Mouse (Mus musculus): ENCODE measurements at regions not wholly inside any gene's neighbourhood (a gene's known extent, or its start where the extent isn't known, plus 50 kb on each side); places are given as distances from the start of the nearest gene placed in this dataset.
"Not testable (repeated sequence)": the region's sequence is repeated elsewhere in the genome, so short reads cannot be mapped to it uniquely, and the experiment has no call there.

DNA sequence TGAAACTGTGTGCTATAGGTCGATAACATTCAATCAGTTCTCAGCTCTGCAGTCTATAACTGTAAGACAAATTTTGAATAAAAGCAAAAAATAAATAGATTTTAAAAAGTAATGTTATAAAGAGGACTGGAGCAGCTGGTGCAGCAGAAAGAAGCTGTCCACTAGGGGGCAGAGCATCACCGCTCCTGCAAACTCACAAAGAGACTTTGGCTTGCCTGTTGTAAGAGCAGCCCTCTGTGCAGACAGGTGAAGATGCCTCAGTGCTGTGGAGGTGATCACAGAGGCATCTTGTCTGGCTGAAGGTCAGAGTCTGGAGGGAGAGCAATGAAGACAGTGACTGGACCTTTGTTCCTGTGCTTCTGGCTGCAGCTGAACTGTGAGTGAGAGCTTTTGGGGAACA lies 588.2 kb downstream of the Dad1 start:
- peak; percentile 49 for TF ChIP-seq CTCF (IDR thresholded peaks at IDR 0.05; ENCODE audit: low read depth)
- TF ChIP-seq EP300 (IDR thresholded peaks at IDR 0.05; ENCODE audit: low read depth): not testable (repeated sequence)

All from heart, postnatal 0 days (tissue).